Mouse (Mus musculus) intestine, embryonic 15.5 days (tissue): ENCODE measurements at regions not wholly inside any gene's neighbourhood (a gene's known extent, or its start where the extent isn't known, plus 50 kb on each side); places are given as distances from the start of the nearest gene placed in this dataset.

ENCODE experiments used
- ATAC-seq: fragments of 200-750 bp; cut with Nextera tagmentation; 2 replicates; pipeline ENCODE4 v1.8.0; 2017; ENCODE audit warnings: moderate TSS enrichment, moderate library complexity
- H3K27ac ChIP-seq: fragments of 300-500 bp; sonication (generic); 2 replicates; pipeline ENCODE4 v1.5.1; 2015; ENCODE audit warnings: mild to moderate bottlenecking, inconsistent platforms
- H3K27me3 ChIP-seq: fragments of 300-500 bp; sonication (generic); replicated peaks from 2 replicates; pipeline ENCODE4 v1.6.1; 2015; ENCODE audit warnings: inconsistent platforms
- H3K36me3 ChIP-seq: fragments of 300-500 bp; sonication (generic); 2 replicates; pipeline ENCODE4 v1.6.1; 2015; ENCODE audit warnings: inconsistent platforms
- H3K4me1 ChIP-seq: fragments of 300-500 bp; sonication (generic); replicated peaks from 2 replicates; pipeline ENCODE4 v1.6.1; 2015; ENCODE audit warnings: inconsistent platforms
- H3K4me2 ChIP-seq: fragments of 300-500 bp; sonication (generic); replicated peaks from 2 replicates; pipeline ENCODE4 v1.6.1; 2015; ENCODE audit warnings: mild to moderate bottlenecking, inconsistent platforms
- H3K4me3 ChIP-seq: fragments of 300-500 bp; sonication (generic); replicated peaks from 2 replicates; pipeline ENCODE4 v1.5.1; 2015; ENCODE audit warnings: inconsistent platforms
- H3K9ac ChIP-seq: fragments of 300-500 bp; sonication (generic); 2 replicates; pipeline ENCODE4 v1.6.1; 2015; ENCODE audit warnings: inconsistent platforms
- H3K9me3 ChIP-seq: fragments of 300-500 bp; sonication (generic); 2 replicates; pipeline ENCODE4 v1.6.1; 2016; ENCODE audit warnings: inconsistent platforms
- WGBS: fragments of 180-500 bp; shearing (Covaris S2); methylation state at CpG from one replicate; pipeline ENCODE4 v1.1.7; 2015; 5-methylcytosine and 5-hydroxymethylcytosine counted together

GRCm38 (mm10) chr11:84627259-84627658 is 101.9 kb upstream of the Lhx1 start:
- H3K9me3 ChIP-seq = no peaks in the 10 kb centered on the region
- 69% methylated on average over 2 of the region's 2 CpGs for WGBS
- H3K4me3 ChIP-seq = no peak overlapping the region
- no peak overlapping the region for H3K9ac ChIP-seq
- ATAC-seq = no peak
- no peaks in the 10 kb centered on the region for H3K4me1 ChIP-seq
- H3K4me2 ChIP-seq = no peak overlapping the region
- no peak overlapping the region for H3K27ac ChIP-seq
- no peaks in the 10 kb centered on the region for H3K36me3 ChIP-seq
- H3K27me3 ChIP-seq = no peaks in the 10 kb centered on the region; the same call in 1 of the 2 replicates

- Histone ChIP-seq H3K4me2 (no peak overlapping the region), H3K27ac (no peak overlapping the region), H3K4me3 (no peak overlapping the region), H3K36me3 (no peaks in the 10 kb centered on the region), H3K4me1 (no peaks in the 10 kb centered on the region), H3K27me3 (no peaks in the 10 kb centered on the region), H3K9ac (no peak overlapping the region), H3K9me3 (no peaks in the 10 kb centered on the region)
- WGBS = 16% methylated on average over 5 of the region's 5 CpGs
- no peak for ATAC-seq
Observed at GRCm38 (mm10) chr11:84624100-84624499, 98.8 kb upstream of the Lhx1 start.

- 85% methylated on average over 4 of the region's 4 CpGs for WGBS
- no peak for ATAC-seq
Observed at GRCm38 (mm10) chr11:84619713-84620112, 94.4 kb upstream of the Lhx1 start.

GRCm38 (mm10) chr11:84618576-84618975 is 93.2 kb upstream of the Lhx1 start:
- ATAC-seq = no peak
- WGBS = 90% methylated on average over 3 of the region's 3 CpGs

More at GRCm38 (mm10) chr11:84619713-84620112, 94.4 kb upstream of the Lhx1 start:
- H3K4me2 ChIP-seq = no peak overlapping the region
- H3K36me3 ChIP-seq = no peaks in the 10 kb centered on the region
- H3K4me1 ChIP-seq = no peaks in the 10 kb centered on the region
- H3K4me3 ChIP-seq = no peak overlapping the region
- H3K27me3 ChIP-seq = no peaks in the 10 kb centered on the region
- no peaks in the 10 kb centered on the region for H3K9me3 ChIP-seq
- no peak overlapping the region for H3K9ac ChIP-seq
- no peak overlapping the region for H3K27ac ChIP-seq

GRCm38 (mm10) chr11:84612982-84613720 is 87.8 kb upstream of the Lhx1 start:
- Histone ChIP-seq H3K27ac (no peak overlapping the region), H3K27me3 (no peaks in the 10 kb centered on the region; the same call in 1 of the 2 replicates), H3K9ac (no peak overlapping the region), H3K4me1 (no peaks in the 10 kb centered on the region), H3K4me3 (no peak overlapping the region), H3K9me3 (no peaks in the 10 kb centered on the region), H3K36me3 (no peaks in the 10 kb centered on the region), H3K4me2 (no peak overlapping the region)
- 66% methylated on average over 9 of the region's 9 CpGs for WGBS
- ATAC-seq = no peak

More at GRCm38 (mm10) chr11:84618576-84618975, 93.2 kb upstream of the Lhx1 start:
- no peak overlapping the region for H3K4me3 ChIP-seq
- no peaks in the 10 kb centered on the region for H3K9me3 ChIP-seq
- no peaks in the 10 kb centered on the region for H3K27me3 ChIP-seq
- no peak overlapping the region for H3K4me2 ChIP-seq
- H3K27ac ChIP-seq = no peak overlapping the region
- no peaks in the 10 kb centered on the region for H3K4me1 ChIP-seq
- no peak overlapping the region for H3K9ac ChIP-seq
- no peaks in the 10 kb centered on the region for H3K36me3 ChIP-seq

- H3K4me1 ChIP-seq = no peaks in the 10 kb centered on the region
- no peak for ATAC-seq
- H3K9ac ChIP-seq = no peak overlapping the region
- no peak overlapping the region for H3K27ac ChIP-seq
- no peaks in the 10 kb centered on the region; the same call in 1 of the 2 replicates for H3K27me3 ChIP-seq
- H3K9me3 ChIP-seq = no peaks in the 10 kb centered on the region
- H3K36me3 ChIP-seq = no peaks in the 10 kb centered on the region
- no peak overlapping the region for H3K4me2 ChIP-seq
- 32% methylated on average over 4 of the region's 4 CpGs for WGBS
- H3K4me3 ChIP-seq = no peak overlapping the region
Observed at GRCm38 (mm10) chr11:84611625-84611879, 86.2 kb upstream of the Lhx1 start.

GRCm38 (mm10) chr11:84610774-84611624 is 85.7 kb upstream of the Lhx1 start:
- 66% methylated on average over 7 of the region's 7 CpGs for WGBS
- H3K36me3 ChIP-seq = no peaks in the 10 kb centered on the region
- no peak for ATAC-seq

GRCm38 (mm10) chr11:84604781-84605180 is 79.4 kb upstream of the Lhx1 start:
- H3K4me1 ChIP-seq = 0 out of 2 replicates have a peak, but pooled peaks cover 3% of the 10 kb centered on the region
- H3K27me3 ChIP-seq = no peaks in the 10 kb centered on the region; the same call in 1 of the 2 replicates
- ATAC-seq = no peak
- H3K27ac ChIP-seq = no peak overlapping the region
- no peak overlapping the region for H3K9ac ChIP-seq
- H3K4me3 ChIP-seq = no peak overlapping the region
- no peak overlapping the region for H3K4me2 ChIP-seq
- WGBS = 8% methylated on average over 6 of the region's 6 CpGs
- no peaks in the 10 kb centered on the region for H3K9me3 ChIP-seq
- no peaks in the 10 kb centered on the region for H3K36me3 ChIP-seq

More at GRCm38 (mm10) chr11:84610774-84611624, 85.7 kb upstream of the Lhx1 start:
- Histone ChIP-seq H3K9me3 (no peaks in the 10 kb centered on the region), H3K4me1 (no peaks in the 10 kb centered on the region), H3K9ac (no peak overlapping the region), H3K27me3 (no peaks in the 10 kb centered on the region; the same call in 1 of the 2 replicates), H3K4me2 (no peak overlapping the region), H3K27ac (no peak overlapping the region), H3K4me3 (no peak overlapping the region)

GRCm38 (mm10) chr11:84599267-84599841 is 74.0 kb upstream of the Lhx1 start:
- ATAC-seq = no peak
- Histone ChIP-seq H3K27me3 (no peaks in the 10 kb centered on the region), H3K4me1 (peaks cover 4% of the 10 kb centered on the region; the same call in 1 of the 2 replicates), H3K9me3 (no peaks in the 10 kb centered on the region), H3K9ac (no peak overlapping the region), H3K27ac (no peak overlapping the region), H3K36me3 (no peaks in the 10 kb centered on the region), H3K4me2 (peak overlapping the region; percentile 45), H3K4me3 (no peak overlapping the region)
- WGBS = 29% methylated on average over 15 of the region's 15 CpGs

GRCm38 (mm10) chr11:84597572-84598295 is 72.4 kb upstream of the Lhx1 start:
- no peak for ATAC-seq
- Histone ChIP-seq H3K27ac (no peak overlapping the region), H3K4me3 (no peak overlapping the region), H3K27me3 (no peaks in the 10 kb centered on the region), H3K4me2 (no peak overlapping the region), H3K9ac (no peak overlapping the region), H3K4me1 (peaks cover 4% of the 10 kb centered on the region; the same call in 1 of the 2 replicates), H3K36me3 (no peaks in the 10 kb centered on the region), H3K9me3 (no peaks in the 10 kb centered on the region)
- 84% methylated on average over 9 of the region's 9 CpGs for WGBS

- WGBS = 26% methylated on average over 6 of the region's 6 CpGs
- Histone ChIP-seq H3K36me3 (no peaks in the 10 kb centered on the region), H3K9me3 (no peaks in the 10 kb centered on the region), H3K4me3 (no peak overlapping the region), H3K4me1 (no peaks in the 10 kb centered on the region), H3K27me3 (no peaks in the 10 kb centered on the region), H3K27ac (no peak overlapping the region), H3K4me2 (no peak overlapping the region), H3K9ac (no peak overlapping the region)
- ATAC-seq = no peak
Observed at GRCm38 (mm10) chr11:84592715-84593339, 67.5 kb upstream of the Lhx1 start.
